Mouse (Mus musculus): ENCODE measurements around the gene Vwce. TPM values are rescaled to one million over a fixed set of nuclear protein-coding genes. Genes with fewer than 3 reads are reported as not detected.

Gene Vwce
- polyA plus RNA-seq, 1 experiment from 2014 or later: 0.51 TPM

- Histone ChIP-seq H3K9me3 (ENCODE audit: control insufficient read depth, low read length) (no peaks in the 10 kb centered on the region), H3K36me3 (ENCODE audit: control insufficient read depth, insufficient read depth, low read length) (no peaks in the 10 kb centered on the region), H3K27me3 (ENCODE audit: control insufficient read depth, insufficient read depth, low read length) (peaks cover 4% of the 10 kb centered on the region; the same call in 1 of the 2 replicates), H3K9ac (ENCODE audit: low read length) (no peak overlapping the region), H3K4me1 (ENCODE audit: control insufficient read depth in 2 of 2, insufficient read depth in 2 of 2, low read length in 2 of 2) (peaks cover 9 to 18% of the 10 kb centered on the region in 2 experiments), H3K4me2 (ENCODE audit: low read length) (no peak overlapping the region), H3K4me3 (ENCODE audit: control insufficient read depth in 1 of 2, insufficient read depth in 1 of 2, low read depth in 1 of 2, low read length in 2 of 2) (no peak overlapping the region), H3K27ac (replicated peaks in 1 of 2; ENCODE audit: control insufficient read depth in 1 of 2, insufficient read depth in 1 of 2, low read depth in 2 of 2, low read length in 2 of 2) (no peak overlapping the region)
- WGBS: 88% methylated on average over 9 of the region's 9 CpGs
- ATAC-seq (ENCODE audit: insufficient number of reproducible peaks, insufficient read depth, low FRiP score, low read depth): no peak
These were observed 51.1 kb downstream of the Vwce start for GRCm38 (mm10) chr19:10685081-10685480.

DNA sequence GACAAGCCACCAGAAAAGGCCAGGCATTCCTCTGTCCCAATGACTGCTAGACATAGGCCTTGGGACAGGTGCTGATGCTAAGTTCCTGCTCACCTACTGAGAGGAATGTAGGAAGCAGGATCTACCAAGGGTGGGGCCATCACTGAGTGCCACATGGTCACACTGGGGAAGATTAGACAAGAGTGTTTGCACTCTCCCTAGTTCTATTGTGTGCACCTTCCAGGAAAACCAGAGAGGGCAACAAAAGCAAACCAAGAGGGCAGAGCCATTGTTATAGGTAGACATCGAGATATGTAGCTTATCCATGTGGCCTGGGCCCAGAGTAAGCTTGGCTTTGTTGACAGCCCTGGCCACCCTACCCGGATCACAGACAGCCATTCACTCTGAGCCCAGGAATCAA lies 51.7 kb downstream of the Vwce start:
- H3K9me3 ChIP-seq (ENCODE audit: control insufficient read depth, low read length): no peaks in the 10 kb centered on the region
- no peak for ATAC-seq (ENCODE audit: insufficient number of reproducible peaks, insufficient read depth, low FRiP score, low read depth)
- H3K36me3 ChIP-seq (ENCODE audit: control insufficient read depth, insufficient read depth, low read length): no peaks in the 10 kb centered on the region
- H3K27ac ChIP-seq (replicated peaks in 1 of 2; ENCODE audit: control insufficient read depth in 1 of 2, insufficient read depth in 1 of 2, low read depth in 2 of 2, low read length in 2 of 2): no peak overlapping the region
- peaks cover 11 to 24% of the 10 kb centered on the region in 2 experiments for H3K4me1 ChIP-seq (ENCODE audit: control insufficient read depth in 2 of 2, insufficient read depth in 2 of 2, low read length in 2 of 2)
- 74% methylated on average over 2 of the region's 2 CpGs for WGBS
- no peak overlapping the region for H3K4me2 ChIP-seq (ENCODE audit: low read length)
- H3K9ac ChIP-seq (ENCODE audit: low read length): no peak overlapping the region
- H3K27me3 ChIP-seq (ENCODE audit: control insufficient read depth, insufficient read depth, low read length): peaks cover 4% of the 10 kb centered on the region; the same call in 1 of the 2 replicates
- no peak overlapping the region for H3K4me3 ChIP-seq (ENCODE audit: control insufficient read depth in 1 of 2, insufficient read depth in 1 of 2, low read depth in 1 of 2, low read length in 2 of 2)

DNA sequence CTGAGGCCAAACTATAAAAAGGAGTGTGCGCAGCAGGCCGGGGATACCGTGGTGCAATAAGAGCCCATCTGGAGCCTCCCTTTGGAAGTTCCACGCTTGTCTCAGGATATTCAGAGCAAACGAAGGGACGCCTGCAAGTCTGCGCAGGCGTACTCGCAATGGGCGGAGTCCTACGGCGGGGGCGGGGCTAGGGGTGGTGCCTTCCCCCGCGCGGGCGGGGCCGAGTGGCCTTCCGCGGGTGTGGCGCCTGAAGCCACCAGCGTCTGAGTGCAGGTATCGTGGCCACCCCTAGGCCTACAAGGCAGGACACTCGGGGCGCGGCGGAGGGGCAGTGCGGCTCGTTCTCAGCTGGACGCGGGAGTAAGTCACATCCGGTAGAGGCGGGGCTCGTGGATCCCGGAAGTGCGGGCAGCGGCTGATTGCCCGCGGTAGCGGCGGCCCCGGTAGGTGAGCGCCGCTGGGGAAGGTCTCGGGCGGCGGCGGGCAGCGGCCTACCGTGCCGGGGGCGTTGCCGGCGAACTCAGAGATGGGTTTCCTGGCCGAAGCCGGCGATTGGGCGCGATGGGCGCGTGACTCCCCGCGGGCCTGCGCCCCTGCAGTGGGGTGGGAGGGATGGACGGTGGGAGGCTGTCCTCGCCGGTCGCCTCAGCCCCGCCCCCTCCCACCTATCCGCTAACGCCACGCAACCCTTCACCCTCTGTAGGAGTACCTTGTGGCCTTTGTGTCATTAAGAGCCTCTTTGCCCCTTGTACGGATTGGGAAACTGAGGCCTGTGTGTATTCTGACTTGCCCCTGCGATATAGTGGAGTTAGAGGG lies 54.7 kb downstream of the Vwce start, which contains the start of gene Vps37c:
TSS of gene Vps37c (plus strand) at position 199 of the 816 bp plus-strand sequence.
- Histone ChIP-seq H3K36me3 (ENCODE audit: control insufficient read depth, insufficient read depth, low read length) (peaks cover 8% of the 10 kb centered on the region), H3K4me3 (ENCODE audit: control insufficient read depth in 1 of 2, insufficient read depth in 1 of 2, low read depth in 1 of 2, low read length in 2 of 2) (peak within 1 kb of the TSS; percentile 78 to 86), H3K9ac (ENCODE audit: low read length) (peak within 1 kb of the TSS; percentile 95), H3K27me3 (ENCODE audit: control insufficient read depth, insufficient read depth, low read length) (0 out of 2 replicates have a peak, but pooled peaks cover 4% of the 10 kb centered on the region), H3K4me2 (ENCODE audit: low read length) (peak within 1 kb of the TSS; percentile 82), H3K4me1 (ENCODE audit: control insufficient read depth in 2 of 2, insufficient read depth in 2 of 2, low read length in 2 of 2) (peaks cover 17 to 35% of the 10 kb centered on the region in 2 experiments), H3K27ac (replicated peaks in 1 of 2; ENCODE audit: control insufficient read depth in 1 of 2, insufficient read depth in 1 of 2, low read depth in 2 of 2, low read length in 2 of 2) (peak within 1 kb of the TSS; percentile 92 to 97), H3K9me3 (ENCODE audit: control insufficient read depth, low read length) (no peaks in the 10 kb centered on the region)
- under 1% methylated on average over 71 of the region's 74 CpGs for WGBS
- ATAC-seq (ENCODE audit: insufficient number of reproducible peaks, insufficient read depth, low FRiP score, low read depth): peak; percentile 90

- H3K27me3 ChIP-seq (ENCODE audit: control insufficient read depth, insufficient read depth, low read length): no peaks in the 10 kb centered on the region
- H3K9me3 ChIP-seq (ENCODE audit: control insufficient read depth, low read length): no peaks in the 10 kb centered on the region
- H3K4me3 ChIP-seq (ENCODE audit: control insufficient read depth in 1 of 2, insufficient read depth in 1 of 2, low read depth in 1 of 2, low read length in 2 of 2): peak overlapping the region; percentile 78 to 86
- peaks cover 17 to 35% of the 10 kb centered on the region in 2 experiments for H3K4me1 ChIP-seq (ENCODE audit: control insufficient read depth in 2 of 2, insufficient read depth in 2 of 2, low read length in 2 of 2)
- peak overlapping the region; percentile 95 for H3K9ac ChIP-seq (ENCODE audit: low read length)
- peaks cover 8% of the 10 kb centered on the region for H3K36me3 ChIP-seq (ENCODE audit: control insufficient read depth, insufficient read depth, low read length)
- H3K27ac ChIP-seq (replicated peaks in 1 of 2; ENCODE audit: control insufficient read depth in 1 of 2, insufficient read depth in 1 of 2, low read depth in 2 of 2, low read length in 2 of 2): peak overlapping the region; percentile 92 to 97
- no peak for ATAC-seq (ENCODE audit: insufficient number of reproducible peaks, insufficient read depth, low FRiP score, low read depth)
- WGBS: 36% methylated on average over 5 of the region's 5 CpGs
- H3K4me2 ChIP-seq (ENCODE audit: low read length): peak overlapping the region; percentile 82
These were observed 55.6 kb downstream of the Vwce start for GRCm38 (mm10) chr19:10689470-10690166.

- 38% methylated on average over 3 of the region's 3 CpGs for whole genome bisulfite sequencing
- Histone ChIP-seq H3K4me1 (ENCODE audit: control insufficient read depth in 2 of 2, insufficient read depth in 2 of 2, low read length in 2 of 2) (peaks cover 17 to 38% of the 10 kb centered on the region in 2 experiments), H3K9me3 (ENCODE audit: control insufficient read depth, low read length) (no peaks in the 10 kb centered on the region), H3K4me3 (ENCODE audit: control insufficient read depth in 1 of 2, insufficient read depth in 1 of 2, low read depth in 1 of 2, low read length in 2 of 2) (peak overlapping the region in 1 of 2 experiments; percentile 86; a peak in 1 of 4 replicates), H3K36me3 (ENCODE audit: control insufficient read depth, insufficient read depth, low read length) (peaks cover 8% of the 10 kb centered on the region), H3K4me2 (ENCODE audit: low read length) (peak overlapping the region; percentile 82), H3K27ac (replicated peaks in 1 of 2; ENCODE audit: control insufficient read depth in 1 of 2, insufficient read depth in 1 of 2, low read depth in 2 of 2, low read length in 2 of 2) (peak overlapping the region; percentile 92 to 97), H3K9ac (ENCODE audit: low read length) (peak overlapping the region; percentile 95; the same call in 1 of the 2 replicates), H3K27me3 (ENCODE audit: control insufficient read depth, insufficient read depth, low read length) (no peaks in the 10 kb centered on the region)
- ATAC-seq (ENCODE audit: insufficient number of reproducible peaks, insufficient read depth, low FRiP score, low read depth): no peak
These were observed 56.3 kb downstream of the Vwce start for GRCm38 (mm10) chr19:10690336-10690735.

DNA sequence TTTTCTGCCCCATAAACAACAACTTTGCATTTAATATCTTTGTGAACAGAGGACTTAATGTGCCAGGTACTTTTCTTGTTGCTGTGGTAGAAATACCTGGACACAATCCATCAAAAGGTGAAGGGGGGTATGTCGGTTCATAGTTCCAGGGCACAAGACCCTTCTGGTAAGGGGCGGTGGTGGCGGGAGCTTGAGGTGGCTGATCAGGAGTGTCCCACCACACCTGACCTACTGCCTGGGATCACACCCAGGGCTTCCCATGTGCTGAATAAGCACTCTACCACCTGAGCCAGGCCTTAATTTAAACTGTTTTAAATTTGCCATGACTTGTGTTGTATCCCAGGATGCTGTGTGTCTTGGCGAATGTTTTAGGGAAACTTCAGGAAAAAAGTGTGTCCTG lies 57.1 kb downstream of the Vwce start:
- 94% methylated on average over 4 of the region's 4 CpGs for WGBS
- H3K4me1 ChIP-seq (ENCODE audit: control insufficient read depth in 2 of 2, insufficient read depth in 2 of 2, low read length in 2 of 2): peaks cover 17 to 45% of the 10 kb centered on the region in 2 experiments
- H3K4me3 ChIP-seq (ENCODE audit: control insufficient read depth in 1 of 2, insufficient read depth in 1 of 2, low read depth in 1 of 2, low read length in 2 of 2): no peak overlapping the region
- H3K9me3 ChIP-seq (ENCODE audit: control insufficient read depth, low read length): no peaks in the 10 kb centered on the region
- peak overlapping the region; percentile 82; the same call in 1 of the 2 replicates for H3K4me2 ChIP-seq (ENCODE audit: low read length)
- peak overlapping the region in 1 of 2 experiments; percentile 97; a peak in 2 of 4 replicates for H3K27ac ChIP-seq (replicated peaks in 1 of 2; ENCODE audit: control insufficient read depth in 1 of 2, insufficient read depth in 1 of 2, low read depth in 2 of 2, low read length in 2 of 2)
- peak overlapping the region; percentile 42; the same call in 1 of the 2 replicates for H3K9ac ChIP-seq (ENCODE audit: low read length)
- H3K36me3 ChIP-seq (ENCODE audit: control insufficient read depth, insufficient read depth, low read length): peaks cover 8% of the 10 kb centered on the region
- H3K27me3 ChIP-seq (ENCODE audit: control insufficient read depth, insufficient read depth, low read length): no peaks in the 10 kb centered on the region
- ATAC-seq (ENCODE audit: insufficient number of reproducible peaks, insufficient read depth, low FRiP score, low read depth): no peak

GRCm38 (mm10) chr19:10691660-10692059 lies 57.6 kb downstream of the Vwce start:
- Histone ChIP-seq H3K27ac (replicated peaks in 1 of 2; ENCODE audit: control insufficient read depth in 1 of 2, insufficient read depth in 1 of 2, low read depth in 2 of 2, low read length in 2 of 2) (peak overlapping the region in 1 of 2 experiments; percentile 97; a peak in 1 of 4 replicates), H3K4me2 (ENCODE audit: low read length) (0 out of 2 replicates have a peak overlapping the region, but pooled peaks have one; percentile 4), H3K9me3 (ENCODE audit: control insufficient read depth, low read length) (no peaks in the 10 kb centered on the region), H3K27me3 (ENCODE audit: control insufficient read depth, insufficient read depth, low read length) (no peaks in the 10 kb centered on the region), H3K4me3 (ENCODE audit: control insufficient read depth in 1 of 2, insufficient read depth in 1 of 2, low read depth in 1 of 2, low read length in 2 of 2) (no peak overlapping the region), H3K9ac (ENCODE audit: low read length) (peak overlapping the region; percentile 14; the same call in 1 of the 2 replicates), H3K4me1 (ENCODE audit: control insufficient read depth in 2 of 2, insufficient read depth in 2 of 2, low read length in 2 of 2) (peaks cover 17 to 48% of the 10 kb centered on the region in 2 experiments), H3K36me3 (ENCODE audit: control insufficient read depth, insufficient read depth, low read length) (peaks cover 8% of the 10 kb centered on the region)
- ATAC-seq (ENCODE audit: insufficient number of reproducible peaks, insufficient read depth, low FRiP score, low read depth): no peak
- WGBS: 64% methylated on average over 3 of the region's 3 CpGs
